Mouse (Mus musculus) spleen, adult 2 months (tissue): ENCODE measurements at regions not wholly inside any gene's neighbourhood (a gene's known extent, or its start where the extent isn't known, plus 50 kb on each side); places are given as distances from the start of the nearest gene placed in this dataset.

ENCODE experiments used
- CTCF ChIP-seq: fragments of 200-500 bp; IDR thresholded peaks from 2 replicates; pipeline ENCODE4 v1.5.1; 2011; ENCODE audit warnings: mild to moderate bottlenecking, inconsistent platforms; ENCODE audit not compliant: insufficient read depth, insufficient read length, insufficient replicate concordance; ENCODE audit errors: extremely low read depth
- POLR2A ChIP-seq: fragments of 200-500 bp; IDR thresholded peaks from 2 replicates; pipeline ENCODE4 v1.6.1; 2011; ENCODE audit warnings: low read depth, low read length, inconsistent platforms

DNA sequence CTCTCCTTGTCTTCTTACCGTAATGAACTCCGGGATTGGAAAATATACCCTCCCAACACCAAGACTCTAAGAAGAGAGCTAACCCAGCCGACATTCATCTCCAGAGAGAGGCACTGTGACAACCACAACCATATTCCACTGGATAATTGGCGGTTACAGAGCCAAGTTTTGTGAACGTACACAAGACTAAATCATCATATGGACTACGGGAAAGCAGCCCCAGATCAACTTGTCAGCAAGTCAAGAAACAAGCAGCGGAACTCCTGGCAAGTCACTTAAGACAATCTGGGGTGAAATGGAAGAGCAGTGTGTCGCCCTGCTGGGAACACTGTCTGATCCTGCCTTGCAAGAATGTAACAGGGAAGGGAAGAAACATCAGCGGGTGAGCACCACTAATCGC, 52.6 kb upstream of the Bach2 start:
- TF ChIP-seq POLR2A (no peak), CTCF (no peak)
